Mouse (Mus musculus): ENCODE measurements around the gene Gm45015.

DNA sequence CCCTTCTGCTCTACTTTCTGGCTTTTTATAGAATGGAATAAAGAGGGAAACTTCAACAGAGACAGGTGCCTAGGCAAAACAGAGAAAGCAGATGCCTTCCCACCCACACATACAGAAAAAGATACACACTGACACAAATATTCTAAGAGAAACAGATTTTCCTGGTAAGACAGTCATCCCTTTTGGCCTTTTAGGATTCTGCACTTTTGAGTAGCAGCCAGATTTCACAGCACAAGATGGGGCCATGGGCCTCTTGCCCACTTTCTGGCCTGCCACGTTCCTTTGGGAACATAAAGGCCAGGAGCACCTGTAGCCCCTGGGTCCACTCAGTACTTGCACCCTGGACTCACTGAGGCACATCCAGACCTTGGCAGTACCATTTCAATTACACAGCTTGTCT lies 7.7 kb upstream of the Gm45015 start:
- TF ChIP-seq CTCF (IDR thresholded peaks at IDR 0.05; ENCODE audit: borderline replicate concordance, insufficient read depth, low read depth, low read length) (no peak), POLR2A (IDR thresholded peaks at IDR 0.05; ENCODE audit: borderline replicate concordance, insufficient read depth, low read length) (no peak)
